Mouse (Mus musculus) cerebral cortex, adult 2 months (tissue): Measurements from ENCODE around the gene Tet3.

ENCODE experiments used
- WGBS: fragments of 180-500 bp; shearing (Covaris S2); methylation state at CpG from one replicate; pipeline ENCODE4 v1.1.7; 2018; 5-methylcytosine and 5-hydroxymethylcytosine counted together

The Tet3 gene

GRCm38 (mm10) chr6:83478628-83479027 is 19.7 kb upstream of the Tet3 start:
- 87% methylated on average over 7 of the region's 7 CpGs for WGBS

DNA sequence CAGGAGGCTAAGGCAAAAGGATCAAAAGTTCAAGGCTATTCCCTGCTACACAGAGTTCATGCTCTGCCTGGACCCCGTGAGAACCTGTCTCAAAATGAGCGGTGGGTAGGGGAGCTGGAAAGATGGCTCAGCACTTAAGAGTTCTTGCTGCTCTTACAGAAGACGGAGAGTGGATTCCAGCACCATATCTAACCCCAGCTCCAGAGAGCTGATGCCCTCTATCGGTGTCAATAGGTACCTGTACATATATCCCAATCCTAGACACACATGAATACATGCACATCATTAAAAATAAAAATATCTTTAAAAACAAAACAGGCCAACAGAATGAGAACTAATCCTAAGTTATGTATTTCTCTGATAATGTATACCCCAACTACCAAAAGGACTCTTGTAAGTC is 19.3 kb upstream of the Tet3 start:
- 70% methylated on average over 4 of the region's 4 CpGs for WGBS

DNA sequence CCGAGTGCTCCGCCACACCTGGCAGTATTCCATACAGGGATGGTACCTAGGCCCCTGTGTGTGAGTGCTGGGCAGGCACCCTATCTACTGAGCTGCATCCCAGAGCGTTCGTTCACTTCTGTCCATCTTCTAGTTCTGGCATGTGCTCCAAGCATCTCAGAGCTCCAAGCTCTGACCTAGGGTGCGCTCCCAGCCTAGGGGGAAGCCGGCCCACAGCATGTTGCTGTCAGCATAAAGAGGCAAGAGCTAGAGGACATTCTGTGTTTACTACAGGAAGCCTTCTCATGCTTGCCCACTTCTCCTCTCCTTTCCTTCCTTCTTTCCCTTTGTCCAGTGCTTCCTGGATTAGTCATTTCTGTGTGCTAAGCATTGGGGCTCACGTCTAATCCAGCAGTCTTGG is 16.5 kb upstream of the Tet3 start:
- 73% methylated on average over 7 of the region's 7 CpGs for WGBS

- 64% methylated on average over 9 of the region's 9 CpGs for WGBS
Measured at GRCm38 (mm10) chr6:83473240-83473639, 14.4 kb upstream of the Tet3 start.

GRCm38 (mm10) chr6:83471739-83472138 is 12.9 kb upstream of the Tet3 start:
- 85% methylated on average over 7 of the region's 7 CpGs for WGBS

GRCm38 (mm10) chr6:83456984-83457810 is 1.7 kb downstream of the Tet3 start:
- 15% methylated on average over 33 of the region's 33 CpGs for WGBS

DNA sequence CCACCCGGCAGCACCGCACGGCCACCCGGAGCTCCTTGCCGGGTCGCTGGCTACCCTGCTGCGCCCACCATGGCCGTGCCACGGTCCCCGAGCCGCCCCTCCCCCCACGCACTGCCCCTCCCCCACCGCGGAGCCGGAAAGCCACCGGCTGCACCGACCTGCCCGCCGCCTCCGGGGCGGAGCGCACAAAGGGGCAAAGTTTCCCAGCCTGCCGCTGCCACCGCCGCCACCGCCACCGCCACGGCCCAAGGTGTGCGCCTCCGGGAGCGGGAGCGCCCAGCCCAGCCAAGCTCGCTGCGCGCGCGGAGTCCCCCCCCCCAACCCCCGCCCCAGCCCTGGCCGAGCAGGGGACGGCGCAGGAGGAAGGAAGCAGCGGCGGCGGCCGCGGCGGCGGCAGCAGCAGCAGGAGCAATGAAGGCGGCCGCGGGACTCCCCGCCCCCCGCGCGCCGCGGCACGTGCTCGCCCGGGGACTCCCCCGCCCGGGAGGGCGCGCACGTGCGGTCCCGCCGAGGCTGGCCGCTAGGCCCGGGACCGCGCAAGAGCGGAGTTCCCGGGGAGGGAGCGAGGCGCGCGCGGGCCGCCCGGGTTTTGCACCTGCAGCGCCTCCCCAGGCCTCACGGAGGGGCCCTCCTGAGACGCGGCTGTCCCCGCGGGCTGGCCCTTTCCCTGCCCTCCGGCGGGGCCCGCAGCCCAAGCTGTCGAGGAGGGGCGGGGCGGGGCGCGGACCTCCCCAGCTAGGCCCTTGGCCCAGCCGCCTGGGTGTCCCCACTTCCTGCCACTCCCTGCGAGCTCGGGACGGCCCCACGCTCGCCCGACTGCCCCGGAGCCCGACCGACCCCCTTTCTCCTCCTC is 2.5 kb downstream of the Tet3 start:
- under 1% methylated on average over 89 of the region's 105 CpGs for WGBS

DNA sequence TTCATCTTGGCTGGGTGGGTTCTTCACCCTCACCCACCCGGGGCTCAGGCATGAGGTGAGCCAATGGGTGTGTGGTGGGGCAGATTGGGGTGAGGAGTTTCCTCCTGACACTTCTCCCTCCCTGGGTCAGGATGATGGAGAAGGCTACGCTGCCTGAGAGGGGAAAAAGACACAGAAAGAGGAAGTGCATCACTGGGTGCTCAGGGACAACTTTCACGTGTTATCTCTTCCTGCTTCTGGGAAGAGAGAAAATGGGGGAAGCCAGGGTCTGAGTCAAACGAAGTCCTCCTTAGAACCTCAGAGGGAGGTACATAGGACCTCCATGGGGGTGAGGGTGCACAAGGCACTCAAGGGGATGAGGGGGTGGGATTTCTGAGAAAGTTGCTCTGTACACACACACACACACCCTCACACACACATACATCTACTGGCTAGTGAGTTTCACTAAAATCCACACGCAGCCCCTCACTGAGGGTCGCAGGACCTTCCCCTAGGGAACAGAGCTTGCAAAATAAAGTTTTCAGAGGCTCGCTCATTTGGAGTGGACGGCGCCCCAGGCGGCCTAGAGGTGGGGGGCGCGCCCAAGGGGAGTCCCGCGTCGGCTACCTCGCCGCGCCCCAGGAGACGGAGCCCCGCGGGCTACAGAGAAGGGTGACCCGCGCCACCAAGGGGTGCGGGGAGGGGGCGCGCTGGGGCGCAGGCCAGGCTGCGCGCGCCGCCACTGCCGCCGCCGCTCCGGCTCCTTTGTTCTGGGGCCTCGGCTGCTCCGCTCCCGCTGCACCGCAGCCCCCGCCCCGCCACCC is 3.4 kb downstream of the Tet3 start:
- 2% methylated on average over 36 of the region's 41 CpGs for WGBS

DNA sequence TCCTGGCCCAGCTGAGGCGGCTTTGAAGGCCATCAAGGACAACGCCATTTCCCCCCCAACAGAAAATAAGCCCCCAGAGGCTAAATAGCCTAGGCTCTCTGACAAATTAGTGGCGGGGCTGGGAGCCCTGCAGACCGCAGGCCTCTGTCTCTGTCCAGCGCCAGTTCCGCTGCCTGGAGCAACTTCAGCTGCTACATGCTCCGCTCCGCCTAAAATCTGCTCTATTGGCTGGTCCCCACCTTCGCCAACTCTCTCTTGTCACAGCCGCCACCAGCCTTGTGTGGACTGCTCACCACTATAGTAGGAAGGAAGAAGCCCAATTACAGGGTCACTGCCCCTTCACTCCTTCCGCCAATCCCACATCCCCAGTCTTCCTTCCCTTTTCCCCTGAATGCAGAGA is 5.2 kb downstream of the Tet3 start:
- 65% methylated on average over 11 of the region's 11 CpGs for WGBS

DNA sequence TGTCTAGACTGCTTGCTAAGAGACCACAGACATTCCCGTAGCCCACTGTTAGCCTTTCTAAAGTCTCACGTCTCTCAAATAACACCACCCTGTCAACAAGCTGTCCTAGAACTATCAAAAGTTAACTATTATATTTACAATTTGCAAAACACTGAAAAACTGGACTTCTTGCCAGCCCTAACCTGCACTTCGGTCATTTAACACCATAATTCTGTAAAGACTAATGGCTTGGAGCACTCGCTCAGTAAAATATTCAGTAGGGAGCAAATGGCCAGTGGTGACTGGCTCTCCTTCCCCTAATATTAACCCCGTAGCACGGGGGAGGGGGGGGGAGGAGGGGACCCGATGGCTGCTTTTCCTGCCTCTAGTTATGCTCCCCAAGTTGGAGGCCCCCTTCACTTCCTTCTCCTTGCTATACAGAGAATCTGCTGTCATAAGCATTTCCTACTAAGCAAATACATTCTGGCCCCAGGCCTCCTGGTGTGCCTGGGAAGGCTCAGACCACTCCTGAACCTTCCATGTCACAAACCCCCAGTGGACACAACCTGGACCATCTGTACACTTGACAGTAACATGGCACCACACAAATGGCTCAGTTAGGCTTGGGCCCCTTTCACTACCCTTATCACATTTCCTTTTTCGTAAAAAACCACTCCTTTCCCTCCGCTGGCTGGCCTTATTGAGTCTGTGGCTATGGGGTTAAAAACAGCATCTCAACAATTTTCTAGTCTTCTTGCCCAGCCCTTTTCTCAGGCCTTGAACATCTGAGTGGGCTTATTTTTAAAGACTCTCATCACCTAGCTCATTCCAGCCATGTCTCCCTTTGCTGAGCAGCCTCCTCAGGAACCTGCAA is 8.2 kb downstream of the Tet3 start:
- WGBS: 79% methylated on average over 9 of the region's 9 CpGs

- 51% methylated on average over 3 of the region's 3 CpGs for WGBS
Measured at GRCm38 (mm10) chr6:83449440-83449839, 9.4 kb downstream of the Tet3 start.

DNA sequence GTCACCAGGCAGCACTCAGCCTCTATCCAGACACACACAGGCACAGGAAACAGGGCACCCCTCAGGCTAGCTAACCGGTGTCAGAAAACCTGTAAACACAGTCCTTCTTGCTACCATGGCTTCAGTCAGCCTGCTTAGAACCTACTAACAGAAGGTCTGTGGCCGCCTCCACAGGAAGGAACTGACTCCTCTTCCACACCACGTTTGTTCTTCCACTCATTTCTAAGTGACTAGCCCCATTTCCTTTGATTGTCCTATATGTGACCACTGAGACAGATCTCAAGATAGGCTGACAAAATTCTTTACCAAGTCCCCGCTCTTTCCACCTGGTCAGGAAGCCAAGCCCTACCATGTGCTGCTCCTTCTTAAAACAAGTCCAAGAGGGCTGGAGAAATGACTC is 10.0 kb downstream of the Tet3 start:
- WGBS: 60% methylated on average over 4 of the region's 4 CpGs

DNA sequence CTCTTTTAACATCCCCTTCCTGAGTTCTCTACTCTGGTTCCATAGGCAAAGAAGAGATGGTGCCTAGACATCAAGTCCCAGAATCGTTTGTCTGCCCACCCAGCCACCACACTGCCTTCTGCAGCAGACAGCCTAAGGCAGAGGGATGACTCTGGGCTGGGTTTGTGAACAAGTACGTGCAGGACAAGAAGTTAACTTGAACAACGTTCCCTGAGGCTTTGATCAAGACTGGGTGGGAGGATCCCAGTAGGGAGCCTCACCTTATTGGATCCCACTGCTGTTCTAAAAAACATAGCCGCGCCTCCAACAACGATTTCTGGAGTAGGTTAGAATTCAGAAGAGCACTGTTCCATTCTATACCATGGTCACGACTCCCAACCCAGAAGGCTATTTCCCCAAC is 11.9 kb downstream of the Tet3 start:
- WGBS: 83% methylated on average over 7 of the region's 7 CpGs

- WGBS: 93% methylated on average over 2 of the region's 2 CpGs
Measured at GRCm38 (mm10) chr6:83445796-83446195, 13.1 kb downstream of the Tet3 start.

DNA sequence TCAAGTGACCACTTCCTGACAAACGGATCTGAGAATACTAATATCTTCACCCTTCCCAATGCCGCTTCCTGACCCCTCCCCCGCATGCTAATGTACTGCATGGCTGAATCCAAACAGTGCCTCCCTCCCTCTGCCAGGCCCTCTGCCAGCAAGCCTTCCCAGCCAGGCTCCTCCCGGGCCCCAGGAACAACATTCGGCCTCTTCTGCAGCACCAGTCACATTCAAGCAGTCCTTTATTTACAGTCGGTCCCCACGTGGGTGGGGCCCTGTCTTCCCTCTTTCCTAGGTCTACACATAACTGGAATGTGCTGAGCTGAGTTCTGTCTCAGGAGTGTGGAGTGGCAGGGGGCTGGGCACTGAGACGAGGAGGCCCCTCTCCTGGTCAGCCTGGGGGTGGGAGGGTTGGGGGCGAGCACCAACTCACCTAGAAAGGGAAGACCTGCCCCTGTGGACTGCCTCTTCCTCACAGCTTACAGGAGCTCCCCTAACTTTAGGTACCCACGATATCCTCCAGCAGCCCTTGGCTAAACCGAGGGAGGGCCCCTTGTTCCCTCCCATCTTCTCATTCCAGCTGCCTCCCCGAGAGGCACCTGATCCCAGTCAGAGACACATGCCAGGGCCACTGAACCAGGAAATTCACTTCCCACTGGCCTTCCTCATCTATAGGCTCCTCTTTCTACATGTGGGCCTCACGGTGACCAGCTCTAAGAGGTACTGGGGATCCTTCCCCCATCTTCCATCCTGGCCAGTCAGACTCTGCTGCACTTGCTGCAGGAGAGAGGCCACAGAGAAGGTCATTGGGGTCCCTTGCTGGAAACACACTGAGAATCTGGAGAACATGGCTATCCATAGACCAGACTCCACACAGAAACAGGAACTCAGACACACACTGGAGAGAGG is 15.2 kb downstream of the Tet3 start:
- 21% methylated on average over 13 of the region's 13 CpGs for WGBS

GRCm38 (mm10) chr6:83442639-83443038 is 16.2 kb downstream of the Tet3 start:
- 25% methylated on average over 3 of the region's 3 CpGs for whole genome bisulfite sequencing

DNA sequence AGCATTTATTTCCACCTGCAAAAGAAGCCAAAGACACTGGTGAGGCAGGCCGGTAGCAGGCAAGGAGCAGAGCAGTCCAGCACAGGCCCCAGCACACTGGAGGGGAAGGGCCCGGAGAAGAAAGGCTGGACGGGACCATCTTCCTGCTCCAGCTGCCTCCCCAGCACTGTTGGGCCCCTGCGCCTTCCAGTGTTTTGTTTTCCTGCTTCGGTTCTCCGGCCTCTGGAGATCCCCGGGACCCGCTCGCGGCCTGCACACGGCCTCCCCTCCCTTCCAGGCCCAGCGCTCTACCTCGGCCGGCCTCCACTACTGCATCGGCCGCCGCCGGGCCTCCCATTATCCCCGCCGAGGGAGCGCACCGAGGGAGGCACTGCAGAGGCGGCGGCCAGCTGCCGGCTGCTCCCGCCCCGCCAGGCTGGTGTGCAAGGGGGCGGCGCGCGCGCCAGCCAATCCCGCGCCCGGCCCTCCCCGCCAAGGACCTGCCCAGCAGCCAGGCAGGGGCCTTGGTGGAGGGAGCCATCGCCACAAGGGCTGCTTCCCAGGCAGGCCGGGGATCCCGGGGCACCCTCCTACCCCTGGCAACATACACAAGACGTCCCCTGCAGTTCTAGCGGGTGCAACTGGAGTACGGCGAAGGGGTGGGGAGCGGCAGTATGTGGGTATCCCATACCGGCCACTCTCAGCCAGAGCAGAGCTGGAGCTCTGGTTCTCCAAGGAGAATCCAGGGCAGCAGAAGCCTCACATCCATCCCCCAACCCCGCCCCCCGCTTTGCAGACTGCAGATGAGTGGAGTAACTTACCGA is 17.4 kb downstream of the Tet3 start:
- under 1% methylated on average over 48 of the region's 48 CpGs for WGBS

DNA sequence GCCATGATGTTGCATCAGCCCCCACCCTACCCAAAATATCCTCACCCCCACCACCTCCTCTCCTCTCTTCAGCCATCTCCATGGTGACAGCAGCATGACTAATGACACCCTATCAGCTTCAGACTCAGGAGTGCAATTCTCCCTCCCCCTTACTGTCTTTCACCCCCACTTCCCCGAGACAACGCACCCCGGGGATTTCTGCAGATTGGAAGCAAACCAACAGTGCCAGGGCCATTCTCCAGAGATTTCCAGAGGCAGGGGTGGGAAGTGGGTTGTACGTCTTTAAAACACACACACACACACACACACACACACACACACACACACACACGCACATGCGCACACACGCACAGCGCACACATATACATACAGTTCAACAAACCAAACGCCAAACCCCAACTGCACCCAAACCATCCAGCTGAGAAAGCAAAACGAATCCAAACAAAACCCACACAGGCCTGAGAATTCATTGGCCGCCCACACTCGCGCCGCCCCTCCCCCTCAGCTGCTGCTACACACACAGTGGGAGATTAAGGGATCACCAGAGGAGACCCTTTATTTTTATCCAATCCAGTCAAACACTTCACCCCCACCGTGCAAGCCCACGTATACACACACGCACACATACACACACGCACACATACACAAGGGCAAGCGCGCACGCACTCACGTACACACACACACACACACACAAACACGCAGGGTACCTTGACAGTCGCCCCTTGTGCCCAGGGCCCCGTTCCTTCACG is 18.2 kb downstream of the Tet3 start:
- 2% methylated on average over 26 of the region's 26 CpGs for WGBS

GRCm38 (mm10) chr6:83440197-83440509 is 18.7 kb downstream of the Tet3 start:
- 15% methylated on average over 3 of the region's 3 CpGs for WGBS
